Mouse (Mus musculus) B cell, adult (primary cell): Measurements from ENCODE around the gene Pwp2. TPM values are rescaled to one million over a fixed set of nuclear protein-coding genes. Genes with fewer than 3 reads are reported as not detected.

Source experiments
- total RNA-seq: library from RNA; stranded (reverse); gene quantifications from 4 replicates; pipeline ENCODE4 v1.2.4, GENCODE M21; 2023; ENCODE audit not compliant: inconsistent age

Gene Pwp2
- 25.1 to 27.9 TPM (median 26.1 TPM) in 4 replicates for total RNA-seq

DNA sequence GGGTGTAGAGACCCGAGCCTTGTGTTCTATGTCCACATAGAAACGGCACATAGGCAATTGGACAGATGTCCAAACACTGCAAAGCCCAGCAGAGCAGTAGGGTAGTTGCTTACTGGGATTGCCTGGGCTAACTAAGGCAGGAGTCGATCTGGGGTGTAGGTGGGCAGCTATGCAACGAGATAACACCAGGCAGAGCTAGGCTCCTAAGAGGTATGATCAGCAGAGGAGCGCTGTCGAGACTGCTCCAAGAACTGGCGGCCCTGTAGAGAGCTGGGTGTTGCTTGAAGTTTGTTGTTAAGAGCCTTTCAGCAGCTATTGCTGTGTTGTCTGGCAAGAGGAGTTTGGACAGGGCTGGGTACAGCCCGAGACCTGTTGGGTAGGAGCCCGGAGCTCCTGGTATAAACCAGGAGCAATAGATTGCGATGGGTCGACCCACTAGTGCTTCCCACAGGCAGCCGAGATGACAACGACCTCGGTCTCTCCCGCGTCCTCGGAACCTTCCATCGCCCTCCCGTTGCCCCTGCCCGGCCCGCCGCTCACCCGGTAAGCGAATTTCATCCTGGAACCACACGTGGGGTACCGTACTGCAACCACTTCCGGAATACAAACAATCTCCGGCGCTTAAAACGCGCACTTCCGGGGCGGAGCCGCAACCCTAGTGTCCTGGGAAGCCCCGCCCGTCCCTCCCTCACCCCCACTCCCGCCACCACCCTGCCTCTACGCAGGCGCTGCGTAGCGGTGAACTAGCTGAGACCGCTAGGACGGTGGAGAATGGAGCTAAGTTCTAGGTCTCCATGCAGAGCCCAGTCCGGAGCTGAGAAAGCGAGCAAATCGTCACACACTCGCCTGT lies at the start of gene Pwp2:
TSS of gene Pwp2 (minus strand) at position 619 of the 850 bp plus-strand sequence.

GRCm38 (mm10) chr10:78169281-78170042 lies 15.5 kb downstream of the Pwp2 start, which contains the start of gene D10Jhu81e:
Gene D10Jhu81e, minus strand, starts transcription at chr10:78169782.

Other genes starting within 250 kb of the Pwp2 start
- 17.7 to 30.3 TPM (median 24.5 TPM) in 4 replicates for gene Trpm2, start 214.6 kb downstream of the Pwp2 start, total RNA-seq
- gene 1810043G02Rik, start 206.6 kb downstream of the Pwp2 start, total RNA-seq, result 8.2 to 11.2 TPM (median 8.8 TPM) in 4 replicates
- gene Pfkl, start 175.1 kb downstream of the Pwp2 start, total RNA-seq, result 74.1 to 88.4 TPM (median 80.7 TPM) in 4 replicates
- not detected in 4 replicates for gene Dnmt3l, start 143.2 kb downstream of the Pwp2 start, total RNA-seq
- 0.87 to 2.5 TPM (median 1.9 TPM) in 4 replicates for gene Aire, start 141.5 kb downstream of the Pwp2 start, total RNA-seq
- gene Icosl, start 115.8 kb downstream of the Pwp2 start, total RNA-seq, result 233 to 266 TPM (median 256 TPM) in 4 replicates
- gene D10Jhu81e, start 15.4 kb downstream of the Pwp2 start, total RNA-seq, result 39.8 to 48.0 TPM (median 42.1 TPM) in 4 replicates
- 67.7 to 81.1 TPM (median 70.3 TPM) in 4 replicates for gene Trappc10, start 59.5 kb upstream of the Pwp2 start, total RNA-seq
- 95.0 to 112 TPM (median 104 TPM) in 4 replicates for gene Agpat3, start 167.3 kb upstream of the Pwp2 start, total RNA-seq
- gene Rrp1, start 227.9 kb upstream of the Pwp2 start, total RNA-seq, result 374 to 401 TPM (median 380 TPM) in 4 replicates
- 44.6 to 66.1 TPM (median 53.9 TPM) in 4 replicates for gene Cstb, start 240.5 kb upstream of the Pwp2 start, total RNA-seq